Mouse (Mus musculus): ENCODE measurements around the gene Tmem104.

Gene Tmem104

DNA sequence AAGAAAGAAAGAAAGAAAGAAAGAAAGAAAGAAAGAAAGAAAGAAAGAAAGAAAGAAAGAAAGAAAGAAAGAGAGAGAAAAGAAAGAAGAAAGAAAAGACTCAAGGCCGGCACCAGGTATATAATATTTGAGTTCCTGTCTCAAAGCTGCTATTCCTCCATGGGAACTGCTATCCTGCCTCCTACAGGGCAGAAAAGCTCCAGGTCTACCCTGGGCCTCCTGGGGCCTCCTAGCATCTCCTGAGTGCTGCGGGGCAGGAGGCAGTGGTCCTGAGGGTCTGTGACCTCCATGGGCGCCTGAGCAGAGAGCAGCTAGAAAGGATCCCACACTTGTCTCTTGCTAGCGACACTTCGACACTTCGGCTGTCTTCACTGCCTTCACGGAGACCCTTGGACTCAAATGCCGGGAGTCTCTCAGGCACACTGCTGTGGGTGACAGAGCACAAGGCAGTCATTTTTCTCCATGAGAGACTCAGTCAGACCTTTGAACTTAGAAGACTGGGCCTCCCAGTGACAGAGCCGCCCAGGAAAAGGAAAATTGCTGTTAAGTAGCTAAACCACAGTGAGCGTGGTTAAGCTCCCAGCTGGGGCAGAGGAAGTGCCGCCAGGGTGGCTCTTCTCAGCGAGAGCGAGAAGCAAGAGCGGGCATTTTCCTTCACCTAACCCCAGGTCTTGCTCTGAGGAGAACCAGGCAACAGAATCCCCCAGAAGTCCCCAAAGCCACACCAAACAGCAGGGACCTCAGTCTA lies 44.1 kb downstream of the Tmem104 start:
- no peak for DNase-seq (ENCODE audit: low spot score)

DNA sequence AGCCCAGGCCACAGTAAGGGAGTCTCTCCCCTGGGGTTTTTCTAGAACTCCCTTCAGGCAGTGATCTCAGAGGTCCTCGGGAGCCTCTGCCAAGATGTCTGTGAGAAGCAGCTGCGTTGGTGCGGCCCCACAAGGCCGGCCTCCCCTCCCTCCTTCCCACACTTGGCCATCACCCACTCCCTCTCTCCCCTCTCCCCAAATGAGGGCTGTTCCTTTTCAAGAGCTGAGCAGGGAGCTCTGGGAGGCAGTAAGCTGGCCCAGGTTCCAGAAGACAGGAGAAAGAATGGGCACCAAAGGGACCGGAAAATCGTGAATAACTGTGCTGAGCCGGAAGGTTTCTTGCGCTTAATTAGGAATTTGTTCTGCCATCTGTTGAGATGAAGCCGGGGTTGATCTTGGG lies 44.6 kb downstream of the Tmem104 start:
- no peak for DNase-seq (ENCODE audit: low spot score)

DNA sequence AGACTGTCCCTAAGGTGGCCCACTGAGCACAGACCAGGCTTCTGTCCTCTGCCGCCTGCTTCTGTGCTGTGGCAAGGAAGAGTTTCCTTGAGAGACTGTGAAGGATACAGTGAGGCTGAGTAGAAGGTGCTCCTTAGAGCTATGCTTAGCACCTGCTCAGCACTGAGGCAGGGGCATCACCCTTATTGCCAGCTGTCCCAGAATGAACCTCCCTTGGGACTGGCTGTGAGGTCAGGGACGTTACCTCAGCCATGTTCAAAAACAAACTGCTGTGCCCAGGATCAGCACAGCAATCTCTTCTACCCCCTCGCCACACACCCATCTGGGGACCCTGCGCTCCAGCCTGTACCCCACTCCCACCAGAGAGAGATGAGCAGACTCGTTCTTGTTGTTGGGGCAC lies 45.6 kb downstream of the Tmem104 start:
- DNase-seq (ENCODE audit: low spot score): no peak

DNA sequence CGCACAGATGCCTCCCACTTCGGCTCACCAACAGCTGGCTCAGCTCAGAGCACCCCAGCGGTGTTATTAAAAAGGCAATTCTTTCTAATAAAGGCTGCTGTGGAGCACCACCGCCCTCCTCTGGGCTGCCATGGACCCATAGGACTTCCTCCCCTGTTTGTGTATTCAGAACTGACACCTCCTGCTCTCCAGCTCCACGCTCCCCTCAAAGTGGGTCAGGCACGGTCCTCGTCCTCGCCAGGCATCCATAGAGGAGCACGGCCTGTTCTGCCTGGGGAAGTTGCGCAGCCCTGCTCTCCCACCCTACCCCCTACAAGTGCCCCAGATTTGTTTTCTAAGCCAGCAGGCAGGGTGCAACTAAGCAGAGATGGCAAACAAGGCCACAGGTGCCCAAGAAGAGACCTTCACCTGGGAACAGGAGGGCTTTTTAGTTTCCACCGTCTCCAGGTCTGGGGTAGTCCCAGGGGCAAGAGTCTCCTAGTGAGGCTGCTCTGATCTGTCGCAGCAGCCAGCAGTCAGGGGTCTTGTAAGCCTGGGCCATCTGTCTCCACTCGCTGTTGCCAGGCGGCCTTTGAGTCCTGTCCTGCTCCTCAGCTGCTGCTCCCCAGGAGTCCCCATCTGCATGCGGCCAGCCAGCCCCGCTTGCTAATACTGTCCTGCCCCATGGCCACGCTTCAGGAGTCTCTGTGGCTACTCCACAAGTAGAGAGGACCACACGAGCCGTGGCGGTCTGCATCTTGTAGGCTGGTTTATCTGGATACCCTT lies 46.4 kb downstream of the Tmem104 start:
- no peak for DNase-seq (ENCODE audit: low spot score)

DNA sequence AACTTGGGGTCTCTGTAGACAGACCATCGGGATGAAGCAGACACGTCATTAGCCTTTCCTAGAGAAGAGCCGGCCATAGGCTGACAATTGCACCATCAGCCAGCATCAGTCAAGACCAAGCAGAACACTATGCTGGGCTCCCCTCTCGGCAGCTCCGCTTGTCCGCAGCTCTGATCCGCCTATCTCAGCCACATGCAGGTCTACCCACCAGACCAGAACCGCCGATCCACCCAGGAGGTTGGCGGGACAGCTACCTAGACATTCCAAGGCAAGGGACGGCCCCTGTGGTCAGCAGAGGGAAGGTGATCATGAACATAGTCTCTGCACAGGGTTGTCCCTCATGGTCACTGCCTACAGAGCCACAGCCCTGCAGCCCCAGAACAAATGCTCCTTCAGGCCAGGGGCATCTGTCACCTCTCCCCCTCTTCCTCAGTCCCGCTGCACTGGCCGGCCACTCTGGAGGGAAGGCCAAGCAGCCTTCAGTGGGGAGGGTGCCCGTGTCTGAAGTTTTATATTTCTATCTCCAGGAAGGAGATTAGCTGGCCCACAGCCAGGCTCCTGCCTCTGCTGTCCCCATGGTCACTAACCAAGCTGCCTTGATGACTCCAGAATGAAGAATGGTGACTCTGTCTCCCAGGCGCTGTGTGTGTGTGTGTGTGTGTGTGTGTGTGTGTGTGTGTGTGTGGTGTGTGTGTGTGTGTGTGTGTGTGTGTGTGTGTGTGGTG lies 47.2 kb downstream of the Tmem104 start:
- DNase-seq (ENCODE audit: low spot score): no peak

DNA sequence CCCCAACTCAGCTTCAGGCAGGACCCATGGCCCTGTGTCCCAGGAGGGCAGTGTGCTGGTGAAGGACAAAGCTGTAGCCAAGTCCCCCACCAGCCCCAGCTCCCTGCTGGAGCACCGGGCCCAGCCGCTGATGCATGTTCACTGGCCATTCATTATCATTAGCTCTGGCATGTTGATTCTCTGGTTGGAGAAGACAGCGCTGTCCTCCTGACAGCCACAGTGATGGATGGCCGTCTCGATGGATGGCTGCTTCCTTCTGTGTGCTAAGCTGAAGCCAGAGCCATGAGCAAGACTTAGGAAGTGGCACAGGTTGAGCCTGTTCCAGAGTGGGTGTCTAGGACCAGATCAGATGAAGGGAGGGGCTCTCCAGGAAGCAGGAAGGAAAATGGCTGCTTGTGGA lies 49.3 kb downstream of the Tmem104 start:
- DNase-seq (ENCODE audit: low spot score): no peak

DNA sequence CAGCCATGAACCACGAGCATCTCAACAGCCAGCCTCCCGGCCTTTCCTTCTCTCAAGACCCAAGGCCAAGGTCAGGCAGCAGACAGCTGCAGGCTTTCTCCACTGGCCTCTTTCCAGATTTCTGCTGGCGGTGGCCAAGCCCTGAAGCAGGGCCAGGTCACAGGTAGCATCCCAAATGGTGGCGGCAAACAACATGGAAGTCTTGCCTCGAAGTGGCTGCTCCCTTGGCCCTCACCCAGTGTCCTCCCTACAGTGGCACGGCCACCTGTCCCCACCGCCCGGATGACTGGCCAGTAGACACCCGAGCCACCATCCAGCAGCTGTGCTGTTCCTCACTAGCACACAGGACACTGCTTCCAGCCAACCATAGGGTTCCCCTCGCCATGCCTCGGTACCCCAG lies 54.1 kb downstream of the Tmem104 start:
- DNase-seq (ENCODE audit: low spot score): no peak

DNA sequence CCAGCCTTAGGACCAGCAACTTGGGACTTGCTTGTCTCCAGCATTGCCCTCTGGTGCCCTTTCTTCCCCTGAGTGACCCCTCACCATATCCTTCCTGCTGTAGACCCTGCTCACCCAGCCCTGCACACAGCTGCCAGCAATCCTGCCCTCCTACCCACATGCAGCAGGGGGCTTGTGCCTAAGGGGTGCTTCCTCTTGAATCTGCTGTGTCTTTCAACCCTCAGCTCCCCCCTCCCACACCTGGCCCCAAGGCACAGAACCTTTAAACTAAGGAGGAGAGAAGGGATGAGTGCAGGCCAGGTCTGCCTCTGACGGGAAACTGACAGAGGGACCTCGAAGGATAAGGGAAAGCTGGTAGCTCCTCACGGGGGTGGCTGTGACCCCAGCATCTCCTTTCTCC lies 55.5 kb downstream of the Tmem104 start:
- no peak for DNase-seq (ENCODE audit: low spot score)

DNA sequence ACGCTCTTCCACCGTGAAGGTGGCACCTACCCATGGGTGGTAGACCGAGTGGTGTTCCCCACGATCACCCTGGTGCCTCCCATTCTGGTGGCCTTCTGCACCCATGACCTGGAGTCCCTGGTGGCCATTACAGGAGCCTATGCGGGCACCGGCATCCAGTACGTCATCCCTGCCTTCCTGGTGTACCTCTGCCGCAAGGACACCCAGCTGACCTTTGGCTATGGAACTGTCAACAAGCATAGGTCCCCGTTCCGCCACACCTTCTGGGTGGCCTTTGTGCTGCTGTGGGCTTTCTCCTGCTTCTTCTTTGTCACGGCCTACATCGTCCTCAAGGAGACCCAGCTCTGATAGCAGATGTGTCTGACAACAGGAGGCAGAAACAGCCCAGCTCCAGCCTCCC lies 56.5 kb downstream of the Tmem104 start:
- DNase-seq (ENCODE audit: low spot score): no peak

DNA sequence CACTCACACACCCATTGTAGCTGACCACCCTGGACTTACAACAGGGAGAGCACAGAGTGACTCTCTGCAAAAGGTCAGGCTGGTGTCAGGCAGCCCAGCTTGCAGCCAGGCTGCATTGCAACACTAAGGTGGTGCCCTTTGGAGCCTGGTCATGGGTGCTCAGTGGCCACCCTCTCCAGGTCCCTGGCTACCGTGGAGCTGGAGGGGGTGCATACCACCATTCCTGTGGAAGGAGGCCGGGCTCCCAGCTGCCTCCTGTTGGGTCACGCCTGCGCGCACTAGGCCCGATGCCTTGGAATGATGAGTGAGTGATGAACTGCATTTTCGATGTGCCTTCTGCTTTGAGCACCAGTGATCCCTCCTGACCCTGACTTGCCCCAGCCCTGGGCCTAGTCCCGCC lies 57.6 kb downstream of the Tmem104 start:
- no peak for DNase-seq (ENCODE audit: low spot score)

DNA sequence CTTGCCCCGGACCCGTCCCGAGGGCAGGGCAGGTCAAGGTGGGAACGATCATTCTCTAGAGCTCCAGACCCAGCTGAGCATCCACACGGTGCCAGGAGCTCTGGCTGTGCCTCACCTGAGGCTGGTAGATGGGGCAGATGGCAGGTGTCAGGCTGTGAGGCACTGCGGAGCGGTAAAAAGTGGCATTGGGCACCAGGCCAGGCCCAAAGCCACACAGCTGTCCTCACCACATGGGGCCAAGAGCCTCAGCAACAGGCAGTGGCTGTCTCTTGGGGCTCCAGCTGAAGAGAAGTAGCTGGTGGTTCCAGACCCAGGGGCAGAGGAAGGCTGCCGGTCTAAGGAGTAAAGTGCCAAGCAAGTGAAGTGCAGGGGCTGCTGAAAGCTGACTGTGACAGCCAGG lies 59.1 kb downstream of the Tmem104 start:
- DNase-seq (ENCODE audit: low spot score): no peak

DNA sequence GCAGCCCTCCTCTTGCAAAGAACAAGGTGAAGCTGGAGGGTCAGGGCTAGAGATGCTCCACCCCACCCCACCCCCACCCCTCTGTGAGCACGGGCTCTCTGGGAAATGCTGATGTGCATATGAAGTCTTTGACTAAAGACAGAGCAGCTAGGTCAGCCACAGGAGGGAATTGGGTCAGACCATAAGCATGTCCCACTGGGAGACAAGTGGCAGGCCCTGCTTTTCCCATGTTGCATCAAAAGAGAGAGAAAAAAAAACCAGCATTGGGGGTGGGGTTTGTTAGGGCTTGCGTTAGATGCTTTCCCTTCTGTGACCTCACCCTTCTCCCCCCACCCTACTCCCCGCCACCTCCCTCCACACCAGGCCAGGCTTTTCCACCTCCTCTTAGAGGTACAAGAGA lies 60.0 kb downstream of the Tmem104 start:
- DNase-seq (ENCODE audit: low spot score): no peak

DNA sequence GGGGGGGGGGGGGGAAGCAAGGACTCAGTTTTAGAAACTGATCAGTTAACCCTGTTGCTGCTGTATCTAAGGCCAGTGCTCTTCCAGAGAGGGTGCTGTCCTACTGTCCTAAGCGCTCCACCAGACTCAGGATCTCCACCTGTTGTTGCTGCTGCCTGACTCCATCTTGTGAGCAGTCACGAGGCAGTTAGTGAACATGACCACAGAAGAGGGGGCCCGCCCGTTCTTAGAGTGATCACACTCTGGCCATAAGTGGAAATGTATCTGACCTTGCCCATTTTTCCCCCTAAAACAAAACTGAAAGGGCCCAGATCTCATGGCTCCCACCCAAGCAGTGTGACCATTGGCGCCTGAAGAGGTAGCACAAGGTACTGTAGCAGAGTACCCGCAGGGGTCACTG lies 60.7 kb downstream of the Tmem104 start:
- no peak for DNase-seq (ENCODE audit: low spot score)

DNA sequence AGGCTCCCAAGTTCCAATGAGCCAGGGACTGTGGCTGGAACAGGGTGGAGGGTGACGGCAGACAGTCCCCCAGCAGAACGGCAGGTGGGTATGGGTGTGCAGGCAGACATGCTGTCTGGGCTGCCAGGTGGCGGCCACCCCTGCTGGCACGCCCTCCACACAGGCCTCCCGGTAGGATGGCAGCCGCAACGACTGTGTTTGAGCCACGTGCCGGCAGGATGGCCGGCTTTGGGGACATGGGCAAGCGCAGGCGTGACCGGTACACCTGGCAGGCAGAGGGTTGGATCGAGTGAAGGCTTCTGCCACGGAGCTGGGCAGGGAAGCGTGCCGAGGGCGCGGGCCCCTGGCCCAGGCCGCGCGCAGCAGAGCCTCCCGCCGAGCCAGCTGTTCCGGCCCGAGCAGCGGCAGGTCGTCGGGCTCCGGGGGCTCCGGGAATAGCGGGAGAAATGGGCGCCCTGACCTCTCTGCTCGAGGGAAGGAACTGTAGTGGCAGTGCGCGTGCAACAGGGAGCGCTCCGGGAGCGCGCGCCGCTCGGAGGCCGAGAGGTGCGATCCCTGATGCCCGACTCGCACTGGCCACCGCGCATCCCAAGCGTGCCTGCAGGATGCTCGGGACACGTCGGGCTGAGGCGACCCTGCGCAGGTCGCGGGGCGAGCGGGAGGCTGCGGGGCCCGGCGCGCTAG lies 62.6 kb downstream of the Tmem104 start:
- DNase-seq (ENCODE audit: low spot score): no peak

DNA sequence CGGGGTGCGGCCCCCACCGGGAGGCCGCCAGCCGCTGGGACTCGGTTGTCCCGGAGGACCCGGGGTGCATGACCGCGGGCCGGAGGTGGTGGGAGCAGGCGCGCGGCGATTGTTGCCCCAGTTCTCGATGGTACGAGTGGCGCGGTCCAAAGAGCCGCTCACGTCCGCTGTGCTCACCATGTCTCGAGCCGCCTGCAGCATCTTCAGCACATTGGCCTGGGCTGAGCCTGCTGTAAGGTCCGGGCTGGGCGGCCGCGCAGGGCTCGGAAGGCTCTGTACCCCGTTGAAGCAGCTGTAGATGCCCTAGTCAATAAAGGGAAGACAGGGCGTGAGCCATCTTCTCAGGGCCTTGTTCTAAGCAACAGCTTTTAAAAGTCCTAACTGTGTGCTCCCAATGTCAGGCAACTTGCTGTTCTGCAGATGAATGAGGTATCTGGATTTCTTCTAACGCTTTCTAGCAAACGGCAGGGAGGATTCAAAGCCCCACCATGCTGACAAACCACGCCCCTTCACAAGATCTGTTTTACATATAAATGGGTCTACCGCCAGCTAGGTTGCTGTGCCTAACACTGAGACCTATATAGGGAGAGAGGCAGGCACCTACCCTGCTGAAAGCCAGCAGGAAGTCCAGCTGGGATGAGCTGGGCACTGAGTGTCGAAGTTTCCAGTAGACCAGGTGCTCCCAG lies 63.3 kb downstream of the Tmem104 start:
- DNase-seq (ENCODE audit: low spot score): no peak

DNA sequence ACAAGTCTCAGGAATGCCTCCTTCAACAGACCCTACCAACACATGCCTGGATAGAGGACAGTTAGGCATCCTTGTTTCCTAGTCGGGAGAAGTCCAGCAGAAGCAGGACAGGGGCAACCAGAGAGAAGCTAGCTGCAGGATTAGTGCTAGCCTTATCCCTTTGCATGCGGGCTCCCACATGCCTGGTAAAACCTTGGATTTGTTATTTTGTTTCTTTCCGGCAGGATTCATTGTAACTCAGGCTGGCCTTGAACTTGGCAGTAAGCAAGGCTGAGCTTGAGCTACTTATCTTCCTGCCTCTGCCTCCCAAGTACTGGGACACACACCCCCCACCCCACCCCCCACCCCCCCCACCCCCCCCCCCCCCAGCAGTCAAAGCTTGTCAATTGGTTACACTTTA lies 64.0 kb downstream of the Tmem104 start:
- DNase-seq (ENCODE audit: low spot score): no peak

DNA sequence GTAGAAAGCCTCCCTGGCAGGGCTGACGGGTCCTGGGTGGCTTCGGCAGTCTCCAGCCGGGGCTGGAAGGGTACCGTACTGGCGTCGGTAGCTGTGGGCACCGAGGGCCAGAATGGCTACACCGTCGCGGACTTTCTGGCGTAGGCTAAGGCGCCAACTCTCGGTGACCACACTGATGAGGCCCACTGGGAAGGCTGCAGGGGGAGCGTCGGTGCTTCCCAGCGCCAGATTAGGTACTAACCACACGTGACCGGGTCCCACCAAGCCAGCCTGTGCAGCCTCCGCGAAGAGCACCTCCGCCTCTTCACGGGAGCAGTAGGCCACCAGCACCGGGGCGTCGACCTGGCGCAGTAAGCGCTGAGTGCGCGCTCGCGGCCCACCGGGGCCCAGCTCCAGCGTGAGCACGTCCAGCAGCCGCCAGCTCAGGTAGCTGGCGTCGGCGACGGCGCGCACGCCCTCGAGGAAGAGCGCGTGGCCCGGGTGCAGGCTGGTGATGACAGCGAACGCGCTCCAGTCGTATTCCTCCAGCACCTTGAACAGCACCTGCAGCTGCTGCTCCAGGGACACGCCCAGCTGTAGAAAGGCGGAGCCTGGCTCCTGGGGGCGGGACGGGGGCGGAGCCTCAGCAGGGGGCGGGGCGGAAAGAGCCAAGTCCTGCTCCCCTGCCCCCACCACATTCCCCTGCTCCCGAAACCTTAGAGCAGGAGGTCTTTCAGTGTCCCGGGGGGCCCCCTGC lies 70.7 kb downstream of the Tmem104 start:
- no peak for DNase-seq (ENCODE audit: low spot score)

DNA sequence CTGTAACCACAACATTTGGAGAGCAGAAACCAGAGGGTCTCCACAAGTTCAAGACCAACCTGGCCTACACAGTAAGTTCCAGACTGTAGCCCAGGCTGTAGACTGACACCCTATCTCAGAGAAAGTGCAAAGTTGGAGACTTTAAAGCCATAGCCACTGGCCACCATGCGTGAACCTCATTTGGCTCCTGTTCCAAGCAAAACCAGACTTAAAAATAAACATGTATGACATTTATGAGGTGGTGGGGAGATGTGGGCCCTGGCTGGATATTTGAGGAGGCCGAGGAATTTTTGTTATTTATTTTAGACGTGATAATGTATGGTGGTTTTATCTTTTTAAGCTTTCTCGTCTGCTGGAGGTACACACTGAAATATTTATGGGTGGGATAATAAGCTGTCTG lies 71.8 kb downstream of the Tmem104 start:
- no peak for DNase-seq (ENCODE audit: low spot score)

DNA sequence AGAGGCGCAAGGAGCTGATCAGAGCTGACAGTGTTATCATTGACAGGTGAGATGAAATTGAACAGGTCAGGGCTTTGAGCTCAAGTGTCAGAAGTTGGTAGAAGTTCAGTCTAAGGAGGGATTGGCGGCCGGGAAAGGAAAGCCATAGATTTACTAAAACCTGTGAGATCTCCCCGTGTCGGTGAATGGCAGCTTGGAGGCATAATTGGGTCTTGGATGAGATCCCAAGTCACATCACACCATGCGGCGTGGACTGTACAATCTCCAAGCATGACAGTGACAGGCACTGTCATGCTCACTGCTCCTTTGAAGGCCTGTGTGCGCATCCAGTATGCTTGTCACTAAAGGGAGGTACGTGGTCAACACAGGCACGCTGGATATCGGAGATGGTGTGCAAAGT lies 75.7 kb downstream of the Tmem104 start:
- no peak for DNase-seq (ENCODE audit: low spot score)

DNA sequence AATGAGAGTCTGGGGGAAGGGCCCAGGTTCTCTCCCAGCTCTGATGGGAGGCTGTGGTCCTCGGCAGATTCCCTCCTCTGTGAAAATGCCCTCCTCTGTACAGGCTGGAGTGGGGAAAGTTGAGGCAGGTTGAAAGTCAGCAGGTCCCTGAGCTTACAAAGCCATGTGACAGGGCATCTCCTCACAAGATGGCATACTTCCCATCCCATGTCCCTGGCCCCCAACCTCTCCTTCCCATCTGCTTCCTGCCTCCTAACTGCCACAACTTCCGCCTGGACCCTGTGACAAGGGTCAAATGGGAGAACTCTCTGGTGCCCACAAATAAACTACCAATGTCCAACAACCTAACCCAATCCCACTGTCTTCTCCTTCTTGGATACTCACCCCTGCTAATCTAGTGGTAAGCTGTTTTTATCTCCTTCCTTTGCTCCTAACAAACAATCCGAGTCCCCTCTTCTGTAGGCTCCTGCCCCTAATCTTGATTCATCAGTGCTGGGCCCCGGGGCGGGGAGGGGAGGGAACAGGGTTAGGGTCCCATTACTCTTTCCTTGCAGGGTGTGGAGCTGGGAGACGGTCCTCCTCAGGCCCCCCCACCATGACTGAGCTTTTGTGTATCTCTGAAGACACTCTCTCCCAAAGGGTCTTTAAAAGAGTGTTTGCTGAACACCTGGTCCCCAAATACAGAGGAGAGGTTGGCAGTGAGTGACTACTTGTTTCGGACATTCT lies 77.0 kb downstream of the Tmem104 start:
- DNase-seq (ENCODE audit: low spot score): no peak
